Mouse (Mus musculus): ENCODE measurements around the gene Cdh1.

- no peak for TF ChIP-seq POLR2A (IDR thresholded peaks at IDR 0.05; ENCODE audit: borderline replicate concordance, low read depth, low read length)
- TF ChIP-seq CTCF (IDR thresholded peaks at IDR 0.05; ENCODE audit: low read depth, low read length) = no peak
Measured at GRCm38 (mm10) chr8:106700131-106700530, 97.0 kb downstream of the Cdh1 start.

All from bone marrow macrophage, adult 2 months (primary cell).